Mouse (Mus musculus) brain, embryonic 18.5 days (tissue): ENCODE data around the gene Vmn2r76.
"Not testable (repeated sequence)": the region's sequence is repeated elsewhere in the genome, so short reads cannot be mapped to it uniquely, and the experiment has no call there.

Source experiments
- DNase-seq: peaks from one replicate; pipeline ENCODE4 v3.0.0-alpha.2; 2012; ENCODE audit warnings: low read depth, low spot score

Gene Vmn2r76

DNA sequence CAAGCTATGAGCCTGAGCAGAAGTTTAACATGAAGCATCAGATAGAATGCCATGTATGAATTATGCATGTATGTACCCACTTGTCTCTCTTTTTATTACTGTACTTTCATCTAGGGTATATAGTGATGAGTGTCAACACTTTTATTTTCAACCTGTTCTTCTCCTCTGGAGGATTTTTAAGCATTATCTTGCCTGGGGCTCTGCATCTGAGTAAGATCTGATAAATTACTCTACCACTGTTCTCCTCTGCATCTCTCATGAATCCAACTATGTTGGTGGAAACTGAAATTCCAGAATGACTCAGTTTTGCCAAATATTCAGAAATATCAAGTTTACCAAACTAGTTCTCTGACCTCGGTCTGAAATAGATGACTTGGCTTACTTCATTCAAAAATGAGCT is at the start of gene Vmn2r76:
Vmn2r76 (minus strand) TSS at position 101 of the 400 bp plus-strand sequence.
- DNase-seq, result no peak

DNA sequence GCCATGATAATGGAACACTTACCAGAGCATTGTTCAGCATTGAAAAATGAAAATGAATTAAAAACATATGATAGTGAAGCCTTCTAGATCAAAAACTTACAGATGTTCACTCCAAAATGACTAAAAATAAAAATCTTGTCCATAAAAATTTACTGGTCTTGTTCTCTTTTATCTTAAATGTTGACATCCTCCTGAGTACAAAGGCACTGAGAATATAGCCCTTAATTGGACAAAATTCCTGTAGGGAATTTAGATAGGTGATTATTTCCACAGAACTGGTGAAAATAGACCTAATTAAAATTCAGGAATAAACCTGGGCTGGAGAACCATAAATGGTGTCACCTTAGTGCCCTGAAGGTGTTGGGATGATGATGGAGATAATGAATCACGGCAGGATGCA is 31.0 kb upstream of the Vmn2r76 start, which contains the start of gene Olfr310:
Olfr310 (minus strand) TSS at position 101 of the 400 bp plus-strand sequence.
- DNase-seq, result no peak

DNA sequence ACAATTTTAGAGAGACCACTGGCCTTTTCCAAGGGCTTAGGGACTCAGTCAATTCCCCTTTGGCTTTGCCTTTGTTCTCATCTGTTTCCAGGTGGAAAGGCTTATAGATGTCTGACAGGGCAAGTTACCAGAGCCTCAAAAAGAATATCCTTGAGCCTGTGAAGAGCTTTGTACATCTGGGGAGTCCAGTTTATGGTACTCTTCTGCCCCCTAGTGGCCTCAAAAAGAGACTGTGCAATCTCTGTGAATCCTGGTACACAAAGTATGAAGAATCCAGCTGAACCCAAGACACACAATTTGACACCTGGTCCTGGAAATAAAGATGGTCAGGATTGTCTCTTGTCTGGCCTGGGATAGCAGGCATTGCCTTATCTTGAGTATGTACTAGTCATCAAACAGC is 34.8 kb downstream of the Vmn2r76 start:
- no peak for DNase-seq

DNA sequence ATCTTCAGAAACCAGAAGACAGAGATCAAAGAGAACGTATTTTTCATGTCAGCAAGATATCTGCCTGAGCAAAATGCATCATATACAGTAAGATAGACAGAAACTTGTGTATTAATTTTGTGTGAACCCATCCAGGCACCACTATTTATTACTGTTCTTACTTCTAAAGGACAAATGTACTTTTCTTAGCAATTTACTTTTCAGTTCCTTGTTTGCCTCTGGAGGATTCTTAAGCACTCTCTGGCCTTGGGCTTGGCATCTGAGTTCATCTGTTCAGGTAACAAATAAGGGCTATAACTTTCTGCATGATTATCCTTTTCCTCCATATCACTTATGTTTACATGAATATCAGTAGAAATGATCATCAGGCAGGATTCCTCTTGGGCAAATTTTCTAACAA is 74.4 kb downstream of the Vmn2r76 start, which contains the start of gene Vmn2r75:
Vmn2r75 (minus strand) TSS at position 101 of the 400 bp plus-strand sequence.
- not testable (repeated sequence) for DNase-seq
